Mouse (Mus musculus): ENCODE results near the gene Tmem59.

DNA sequence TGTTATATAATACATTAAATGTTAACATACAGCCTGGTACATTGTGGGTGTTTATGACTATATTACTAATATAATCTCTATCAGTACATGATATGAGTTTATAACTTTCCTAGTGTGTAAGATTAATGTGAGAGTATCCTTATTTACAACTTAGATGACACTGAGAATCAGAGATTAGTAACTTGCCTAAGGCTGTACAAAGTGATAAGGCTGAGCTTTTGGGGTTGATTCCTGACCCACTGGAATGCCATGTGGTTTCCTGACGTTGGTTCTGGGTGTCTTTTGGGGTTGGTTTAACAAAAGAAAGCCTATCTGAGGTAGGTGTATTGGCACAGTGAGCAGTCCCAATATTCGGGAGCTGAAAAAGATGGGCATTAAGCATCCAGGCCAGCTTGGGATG is 4.6 kb downstream of the Tmem59 start:
- TF ChIP-seq CTCF (conservative IDR thresholded peaks at IDR 0.05 in 1 of 2, IDR thresholded peaks at IDR 0.05 in 1 of 2; ENCODE audit: low read depth in 2 of 2, low read length in 2 of 2) (no peak), RAD21 (IDR thresholded peaks at IDR 0.05; ENCODE audit: low read depth, low read length) (no peak), CHD2 (IDR thresholded peaks at IDR 0.05; ENCODE audit: low read length) (no peak), POLR2A (IDR thresholded peaks at IDR 0.05; ENCODE audit: low read depth, low read length) (no peak), BHLHE40 (IDR thresholded peaks at IDR 0.05; ENCODE audit: low read depth, low read length) (no peak), UBTF (IDR thresholded peaks at IDR 0.05; ENCODE audit: low read depth, low read length) (no peak), EP300 (IDR thresholded peaks at IDR 0.05; ENCODE audit: low read length) (no peak), POLR2AphosphoS2 (IDR thresholded peaks at IDR 0.05; ENCODE audit: low read depth, low read length) (no peak), MAFK (IDR thresholded peaks at IDR 0.05; ENCODE audit: insufficient replicate concordance, low read length) (no peak)
